Mouse (Mus musculus) erythroblast, embryonic 14.5 days (primary cell): ENCODE results near the gene Stim2.

Experiments used
- GATA1 ChIP-seq: IDR thresholded peaks from 2 replicates; pipeline ENCODE4 v1.6.1; 2012; ENCODE audit warnings: low read length, inconsistent platforms, mixed read lengths
- TAL1 ChIP-seq: IDR thresholded peaks from 3 replicates; pipeline ENCODE4 v1.6.1; 2012; ENCODE audit warnings: low read length, inconsistent platforms, mixed read lengths

DNA sequence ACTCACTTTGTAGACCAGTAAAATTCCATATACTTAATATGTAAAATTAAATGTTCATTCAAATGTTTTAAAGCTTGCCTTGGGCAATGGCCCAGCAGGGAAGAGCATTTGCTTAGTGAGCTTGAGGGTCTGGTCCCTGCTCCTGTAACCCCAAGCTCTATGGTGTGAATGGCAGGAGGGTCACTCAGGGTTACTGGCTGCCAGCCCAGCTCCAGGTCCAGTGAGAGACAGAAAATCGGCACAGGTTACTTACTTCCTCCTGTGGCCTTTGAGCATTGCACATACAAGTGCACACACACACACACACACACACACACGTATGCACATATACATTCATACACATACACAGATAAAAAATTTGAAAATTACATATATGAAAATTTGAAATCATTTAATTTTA lies 42.3 kb upstream of the Stim2 start:
- TF ChIP-seq GATA1 (no peak), TAL1 (no peak)
